In genomic region chr4:136377001-136377400, GRCm38 (mm10) we compare ENCODE assay signal across 30 mouse cellular contexts. TPM values are rescaled to one million over a fixed set of nuclear protein-coding genes. Genes with fewer than 3 reads are reported as not detected.
DNase-seq lines count a peak whose midpoint lies in the region; ATAC-seq lines count a peak whose summit lies in the region.
"Had no signal": no experiment of that assay in that cellular context is flagged by ENCODE, and none has a peak within 500 bp of the region (broad histone marks: within the 10 kb centered on the region; RNA-seq: fewer than 3 reads in every experiment).

No protein-coding gene starts in this region.

- H3K4me3 ChIP-seq in kidney, embryonic 16.5 days (ENCODE audit: low read length): no peak overlapping the region
- H3K4me3 ChIP-seq: forebrain, embryonic 12.5 days; heart, adult 2 months; heart, embryonic 13.5 days; hindbrain, embryonic 12.5 days; kidney, embryonic 15.5 days; left cerebral cortex, adult 2 months; midbrain, embryonic 10.5 days; stomach, embryonic 15.5 days had no signal

- no peak overlapping the region for H3K27ac ChIP-seq in kidney, embryonic 16.5 days (ENCODE audit: low read length)
- H3K27ac ChIP-seq: forebrain, embryonic 12.5 days; heart, adult 2 months; heart, embryonic 13.5 days; hindbrain, embryonic 12.5 days; kidney, embryonic 15.5 days; left cerebral cortex, adult 2 months; macrophage; midbrain, embryonic 10.5 days; stomach, embryonic 15.5 days had no signal

- H3K27me3 ChIP-seq in kidney, embryonic 16.5 days (ENCODE audit: insufficient read depth, low read length): no peaks in the 10 kb centered on the region
- H3K27me3 ChIP-seq: forebrain, embryonic 12.5 days; kidney, embryonic 15.5 days; stomach, embryonic 15.5 days had no signal

- no peaks in the 10 kb centered on the region for H3K4me1 ChIP-seq in kidney, embryonic 16.5 days (ENCODE audit: insufficient read depth, low read length)
- H3K4me1 ChIP-seq: kidney, embryonic 15.5 days; stomach, embryonic 15.5 days had no signal

- ATAC-seq in kidney, embryonic 16.5 days (ENCODE audit: low FRiP score, low TSS enrichment): no peak
- ATAC-seq: intestine, postnatal 0 days; liver, postnatal 0 days; lung, postnatal 0 days had no signal

- H3K9ac ChIP-seq in kidney, embryonic 16.5 days (replicated peaks; ENCODE audit: low read length): no peak overlapping the region
- H3K9ac ChIP-seq: forebrain, embryonic 12.5 days; heart, embryonic 13.5 days; hindbrain, embryonic 12.5 days; kidney, embryonic 15.5 days; liver, postnatal 0 days; stomach, embryonic 15.5 days had no signal

- peak; percentile 27 for DNase-seq in adrenal gland, postnatal 10 days
- DNase-seq in adrenal gland, adult 8-10 months: no peak
- peak; percentile 94 for DNase-seq in 3T3-L1 (ENCODE audit: low read depth, low spot score)
- DNase-seq in Muller cell, postnatal 12 days (ENCODE audit: inconsistent ontology term): peak; percentile 80
- DNase-seq in adrenal gland, postnatal 36 days: peak; percentile 39 to 51
- no peak for DNase-seq in cerebellum, postnatal 14 days
- DNase-seq: cerebellum, adult 9-10 months; gastrocnemius, postnatal 36 days; heart, adult 2 months; heart, postnatal 14 days; kidney, postnatal 4 days; left cerebral cortex, postnatal 4 days; liver, postnatal 0 days; right cerebral cortex, postnatal 4 days; thymus, adult 18-20 months; thymus, postnatal 36 days had no signal

- WGBS in kidney, embryonic 16.5 days: 69% methylated on average over 5 of the region's 5 CpGs

- H3K4me2 ChIP-seq in kidney, embryonic 16.5 days (replicated peaks; ENCODE audit: low read depth, low read length): no peak overlapping the region
- H3K4me2 ChIP-seq: forebrain, embryonic 12.5 days; heart, embryonic 13.5 days; hindbrain, embryonic 12.5 days; kidney, embryonic 15.5 days; stomach, embryonic 15.5 days had no signal

- no peaks in the 10 kb centered on the region for H3K9me3 ChIP-seq in kidney, embryonic 16.5 days (ENCODE audit: low read length)
- H3K9me3 ChIP-seq: forebrain, embryonic 12.5 days; heart, embryonic 13.5 days; hindbrain, embryonic 12.5 days; kidney, embryonic 15.5 days; midbrain, embryonic 10.5 days; stomach, embryonic 15.5 days had no signal

- H3K36me3 ChIP-seq in kidney, embryonic 16.5 days (ENCODE audit: insufficient read depth, low read length): no peaks in the 10 kb centered on the region
- H3K36me3 ChIP-seq: forebrain, embryonic 12.5 days; heart, embryonic 13.5 days; hindbrain, embryonic 12.5 days; kidney, embryonic 15.5 days; midbrain, embryonic 10.5 days; stomach, embryonic 15.5 days had no signal

RNA-seq across cellular contexts. Expression of gene Htr1d, which starts 46.3 kb away (rescaled TPM):
- total RNA-seq in adrenal gland, postnatal 10 days (2021): under 1 TPM; 0.15 to 0.24 TPM
- under 1 TPM in 1 of 4 experiments, not detected in 3; 0.19 TPM for total RNA-seq in adrenal gland, adult 8-10 months (2022)
- under 1 TPM in 1 of 2 experiments, not detected in 1; 0.10 TPM for total RNA-seq in adrenal gland, postnatal 36 days (2021)
- polyA plus RNA-seq in kidney, embryonic 16.5 days (2015; fragmentation: Nextera tagmentation; extraction: Ambion mirVana): 0.44 and 0.72 TPM in 2 replicates
- total RNA-seq: common myeloid progenitor, adult 5-6 weeks; gastrocnemius, adult 18-20 months; gastrocnemius, postnatal 36 days; heart, adult 2 months; heart, postnatal 14 days; liver, adult 2 months had no signal
- polyA plus RNA-seq: liver, postnatal 0 days; macrophage had no signal

Comparison
In these comparisons a context has a peak if more than half of its experiments do, and no peak if none do; other contexts are left out.
1. DNase-seq: peak in adrenal gland, postnatal 10 days (single experiment), 3T3-L1 (single experiment), Muller cell, postnatal 12 days (single experiment) and adrenal gland, postnatal 36 days (2 of 2); none in adrenal gland, adult 8-10 months (single experiment) and cerebellum, postnatal 14 days (0 of 2).